Mouse (Mus musculus) small intestine, adult 2 months (tissue): ENCODE measurements at regions not wholly inside any gene's neighbourhood (a gene's known extent, or its start where the extent isn't known, plus 50 kb on each side); places are given as distances from the start of the nearest gene placed in this dataset.

Experiments used
- H3K27ac ChIP-seq: fragments of 200-500 bp; 2 replicates; pipeline ENCODE4 v1.5.1; 2012; ENCODE audit warnings: low read depth, low read length, control low read depth, inconsistent platforms; ENCODE audit not compliant: insufficient read depth
- H3K27me3 ChIP-seq: fragments of 200-500 bp; 2 replicates; pipeline ENCODE4 v1.6.1; 2012; ENCODE audit warnings: mild to moderate bottlenecking, moderate library complexity, low read length, inconsistent platforms; ENCODE audit not compliant: control insufficient read depth, insufficient read depth
- H3K36me3 ChIP-seq: fragments of 200-500 bp; 2 replicates; pipeline ENCODE4 v1.6.1; 2012; ENCODE audit warnings: mild to moderate bottlenecking, low read length, control low read depth, inconsistent platforms; ENCODE audit not compliant: control insufficient read depth, insufficient read depth
- H3K4me1 ChIP-seq: fragments of 200-500 bp; 2 replicates; pipeline ENCODE4 v1.6.1; 2012; ENCODE audit warnings: low read length, inconsistent platforms, mixed read lengths; ENCODE audit not compliant: control insufficient read depth, insufficient read depth, insufficient read length
- H3K4me3 ChIP-seq: fragments of 200-500 bp; 2 replicates; pipeline ENCODE4 v1.5.1; 2012; ENCODE audit warnings: low read depth, mild to moderate bottlenecking, control low read depth, inconsistent platforms, low read length, moderate library complexity
- CTCF ChIP-seq: fragments of 200-500 bp; IDR thresholded peaks from 2 replicates; pipeline ENCODE4 v1.5.1; 2012; ENCODE audit warnings: low read depth, mild to moderate bottlenecking, control low read depth, inconsistent platforms, low read length, moderate library complexity, mixed read lengths; ENCODE audit not compliant: insufficient replicate concordance, insufficient read length; ENCODE audit errors: extremely low read depth
- POLR2A ChIP-seq: fragments of 200-500 bp; IDR thresholded peaks from 2 replicates; pipeline ENCODE4 v1.6.1; 2012; ENCODE audit warnings: low read depth, mild to moderate bottlenecking, control low read depth, inconsistent platforms, low read length, moderate library complexity
- WGBS: fragments of 180-500 bp; shearing (Covaris S2); methylation state at CpG from one replicate; pipeline ENCODE4 v1.1.7; 2018; 5-methylcytosine and 5-hydroxymethylcytosine counted together

DNA sequence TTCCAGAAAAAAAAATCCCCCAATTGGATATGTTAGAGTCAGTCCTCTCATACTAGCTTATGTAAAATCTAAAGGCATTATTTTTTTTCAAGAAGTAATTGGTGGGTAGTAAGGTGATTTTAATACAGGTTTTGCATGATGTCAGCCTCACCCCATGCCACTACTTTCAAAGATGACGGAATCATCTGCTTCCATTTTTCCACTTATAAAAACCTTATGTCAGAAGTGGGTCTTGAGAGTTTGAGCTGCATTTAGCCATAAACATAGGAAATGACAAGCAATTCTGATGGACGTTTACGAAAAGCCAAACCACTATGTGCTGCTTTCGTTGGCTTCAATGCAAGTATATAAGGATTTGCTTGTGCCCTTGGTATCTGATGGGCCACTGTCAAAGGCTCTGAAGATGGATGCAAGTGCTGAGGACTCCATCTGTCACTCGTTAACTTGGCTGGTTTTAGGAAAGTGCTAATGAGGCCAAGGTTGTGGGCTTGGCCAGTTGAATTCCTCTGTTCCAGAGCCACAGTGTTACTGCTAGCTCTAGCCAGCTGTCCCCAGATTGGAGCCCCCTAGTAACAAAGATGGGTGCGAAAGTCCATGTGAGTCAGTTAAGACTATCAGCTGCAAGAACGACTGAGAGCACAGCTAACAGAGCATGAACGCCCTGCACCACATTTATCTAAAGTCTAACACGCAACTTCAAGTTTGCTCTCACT lies 72.8 kb upstream of the Mrps30 start:
- H3K27ac ChIP-seq, result no peak overlapping the region
- no peaks in the 10 kb centered on the region for H3K36me3 ChIP-seq
- no peaks in the 10 kb centered on the region for H3K27me3 ChIP-seq
- 82% methylated on average over 9 of the region's 9 CpGs for WGBS
- H3K4me3 ChIP-seq, result no peak overlapping the region
- H3K4me1 ChIP-seq, result no peaks in the 10 kb centered on the region
- TF ChIP-seq POLR2A (no peak), CTCF (no peak)

DNA sequence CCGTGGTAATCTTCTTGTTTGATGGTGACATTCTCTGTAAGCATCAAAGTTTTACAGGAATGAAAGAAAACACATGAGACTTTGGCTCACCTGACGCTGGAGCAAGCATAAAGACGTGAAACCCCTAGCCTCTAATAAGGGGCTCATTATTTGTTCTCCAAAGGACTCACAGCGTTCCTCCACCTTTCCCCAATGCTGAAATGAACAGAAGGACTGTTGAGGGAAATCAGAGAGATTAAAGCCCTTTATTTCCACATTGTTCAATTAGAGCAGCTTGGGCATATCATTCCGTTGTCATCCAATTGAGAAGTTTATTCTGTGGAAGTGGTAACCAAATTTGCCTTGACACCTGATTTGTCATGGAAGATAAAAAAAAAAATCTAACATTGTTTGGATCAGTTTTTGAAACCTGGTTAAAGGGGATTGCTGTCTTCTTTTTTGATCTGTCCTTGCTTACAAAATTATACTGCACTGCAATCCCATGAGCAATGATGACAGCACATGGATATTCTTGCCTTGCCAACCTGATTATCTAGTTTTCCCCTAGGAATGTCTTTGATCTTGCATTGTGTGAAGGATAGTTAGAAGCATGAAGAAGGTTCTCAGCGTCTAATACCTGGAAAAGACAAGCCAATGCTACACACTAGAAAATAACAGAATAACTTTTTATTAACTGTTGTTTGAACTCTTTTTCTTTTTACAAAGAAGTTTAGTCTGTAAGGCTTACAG lies 62.1 kb upstream of the Mrps30 start:
- 61% methylated on average over 6 of the region's 6 CpGs for WGBS

DNA sequence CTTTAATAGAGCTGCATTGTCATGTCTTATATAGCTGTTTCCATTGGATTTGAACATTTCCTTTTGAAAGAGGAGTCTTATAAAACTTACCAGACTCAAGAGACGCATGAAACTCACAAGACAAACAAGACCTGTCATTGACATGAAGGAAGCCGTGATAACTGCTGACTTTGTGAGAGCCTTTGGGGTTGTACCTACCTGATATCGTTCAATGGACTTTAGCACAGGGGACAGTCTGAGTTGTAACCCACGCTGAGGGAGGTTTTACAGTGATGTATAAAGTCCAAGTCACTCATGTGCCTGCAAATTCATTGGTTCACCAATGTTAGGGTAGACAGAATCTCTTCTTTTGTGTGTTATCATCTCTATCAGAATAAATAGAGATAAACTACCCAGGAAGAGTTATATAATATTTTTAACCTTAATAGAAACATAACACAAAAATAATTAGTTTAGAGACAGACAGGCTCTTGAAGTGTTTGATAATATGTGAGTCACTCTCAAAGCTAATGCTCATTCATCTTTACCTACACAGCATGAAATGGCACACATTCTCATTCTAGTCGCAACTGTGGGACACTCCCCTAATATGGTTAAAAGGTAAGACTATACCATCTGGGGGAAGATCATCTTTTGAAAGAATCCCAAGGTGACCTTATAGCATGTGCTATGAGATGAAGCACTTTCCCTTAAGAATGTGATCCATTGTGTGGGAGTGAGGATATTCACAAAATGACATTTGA lies 54.4 kb upstream of the Mrps30 start:
- 41% methylated on average over 5 of the region's 5 CpGs for WGBS
- Histone ChIP-seq H3K36me3 (no peaks in the 10 kb centered on the region), H3K27ac (no peak overlapping the region), H3K4me3 (no peak overlapping the region), H3K27me3 (no peaks in the 10 kb centered on the region), H3K4me1 (no peaks in the 10 kb centered on the region)
- TF ChIP-seq CTCF, result no peak
- TF ChIP-seq POLR2A, result no peak

More for the DNA sequence above, 62.1 kb upstream of the Mrps30 start:
- Histone ChIP-seq H3K36me3 (no peaks in the 10 kb centered on the region), H3K27me3 (no peaks in the 10 kb centered on the region), H3K4me3 (no peak overlapping the region), H3K4me1 (no peaks in the 10 kb centered on the region), H3K27ac (no peak overlapping the region)
- TF ChIP-seq POLR2A (no peak), CTCF (no peak)
